Mouse (Mus musculus): ENCODE measurements around the gene H2-DMb1. TPM values are rescaled to one million over a fixed set of nuclear protein-coding genes. Genes with fewer than 3 reads are reported as not detected.

Gene H2-DMb1
- polyA plus RNA-seq, 2 experiments = 0.79 to 1.2 TPM

GRCm38 (mm10) chr17:34204303-34205010, 51.6 kb downstream of the H2-DMb1 start:
- H3K27ac ChIP-seq = no peak overlapping the region

GRCm38 (mm10) chr17:34205021-34205745, 52.3 kb downstream of the H2-DMb1 start:
- Histone ChIP-seq H3K4me3 (ENCODE audit: insufficient read depth in 1 of 2, low read depth in 2 of 2, low read length in 2 of 2) (peak overlapping the region; percentile 81 to 83), H3K4me2 (ENCODE audit: low read depth) (peak overlapping the region; percentile 72), H3K9ac (replicated peaks) (peak overlapping the region; percentile 82), H3K27me3 (ENCODE audit: control insufficient read depth, insufficient read depth, low read length) (no peaks in the 10 kb centered on the region), H3K36me3 (replicated peaks; ENCODE audit: control insufficient read depth, insufficient read depth, low read depth) (no peaks in the 10 kb centered on the region), H3K27ac (peak overlapping the region; percentile 13; the same call in 1 of the 2 replicates), H3K4me1 (replicated peaks; ENCODE audit: control insufficient read depth in 2 of 2, insufficient read depth in 2 of 2, low read length in 1 of 2) (peaks cover 7% of the 10 kb centered on the region in 2 experiments; a peak in 3 of 4 replicates), H3K9me3 (ENCODE audit: control insufficient read depth, low read length) (no peaks in the 10 kb centered on the region)
- ATAC-seq (ENCODE audit: insufficient read depth) = peak; percentile 52; the same call in 1 of the 2 replicates
- TF ChIP-seq CTCF (IDR thresholded peaks at IDR 0.05; ENCODE audit: low read depth) = no peak
- TF ChIP-seq EP300 (IDR thresholded peaks at IDR 0.05; ENCODE audit: low read depth) = no peak
- no peak for DNase-seq (ENCODE audit: low read depth in 3 of 3, low spot score in 3 of 3)
- WGBS (ENCODE audit: insufficient replicate concordance) = 14% methylated on average over 18 of the region's 18 CpGs

More at GRCm38 (mm10) chr17:34204303-34205010, 51.6 kb downstream of the H2-DMb1 start:
- ATAC-seq (ENCODE audit: insufficient read depth) = peak; percentile 50; the same call in 1 of the 2 replicates
- Histone ChIP-seq H3K4me1 (replicated peaks; ENCODE audit: control insufficient read depth in 2 of 2, insufficient read depth in 2 of 2, low read length in 1 of 2) (peaks cover 7% of the 10 kb centered on the region in 2 experiments; a peak in 3 of 4 replicates), H3K9me3 (ENCODE audit: control insufficient read depth, low read length) (no peaks in the 10 kb centered on the region), H3K4me2 (ENCODE audit: low read depth) (peak overlapping the region; percentile 72), H3K9ac (replicated peaks) (peak overlapping the region; percentile 82), H3K27me3 (ENCODE audit: control insufficient read depth, insufficient read depth, low read length) (no peaks in the 10 kb centered on the region), H3K4me3 (ENCODE audit: insufficient read depth in 1 of 2, low read depth in 2 of 2, low read length in 2 of 2) (peak overlapping the region; percentile 81 to 83), H3K36me3 (replicated peaks; ENCODE audit: control insufficient read depth, insufficient read depth, low read depth) (no peaks in the 10 kb centered on the region)
- peak; percentile 94 for TF ChIP-seq CTCF (IDR thresholded peaks at IDR 0.05; ENCODE audit: low read depth)
- no peak for TF ChIP-seq EP300 (IDR thresholded peaks at IDR 0.05; ENCODE audit: low read depth)
- peak; percentile 64 to 67 (median 64) for DNase-seq (ENCODE audit: low read depth in 3 of 3, low spot score in 3 of 3)
- under 1% methylated on average over 44 of the region's 44 CpGs for WGBS (ENCODE audit: insufficient replicate concordance)

GRCm38 (mm10) chr17:34205746-34206176, 52.9 kb downstream of the H2-DMb1 start:
- Histone ChIP-seq H3K4me1 (replicated peaks; ENCODE audit: control insufficient read depth in 2 of 2, insufficient read depth in 2 of 2, low read length in 1 of 2) (peaks cover 7 to 10% of the 10 kb centered on the region in 2 experiments), H3K36me3 (replicated peaks; ENCODE audit: control insufficient read depth, insufficient read depth, low read depth) (no peaks in the 10 kb centered on the region), H3K9me3 (ENCODE audit: control insufficient read depth, low read length) (no peaks in the 10 kb centered on the region), H3K27me3 (ENCODE audit: control insufficient read depth, insufficient read depth, low read length) (no peaks in the 10 kb centered on the region), H3K4me2 (ENCODE audit: low read depth) (peak overlapping the region; percentile 72), H3K27ac (no peak overlapping the region), H3K4me3 (ENCODE audit: insufficient read depth in 1 of 2, low read depth in 2 of 2, low read length in 2 of 2) (peak overlapping the region; percentile 81 to 83), H3K9ac (replicated peaks) (peak overlapping the region; percentile 82)
- TF ChIP-seq EP300 (IDR thresholded peaks at IDR 0.05; ENCODE audit: low read depth) (no peak), CTCF (IDR thresholded peaks at IDR 0.05; ENCODE audit: low read depth) (peak; percentile 75)
- DNase-seq (ENCODE audit: low read depth in 3 of 3, low spot score in 3 of 3) (peak in 2 of 3 experiments; percentile 43 to 49), ATAC-seq (ENCODE audit: insufficient read depth) (peak; percentile 54; the same call in 1 of the 2 replicates)
- 15% methylated on average over 9 of the region's 9 CpGs for WGBS (ENCODE audit: insufficient replicate concordance)

- Histone ChIP-seq H3K27me3 (ENCODE audit: control insufficient read depth, insufficient read depth, low read length) (no peaks in the 10 kb centered on the region), H3K36me3 (replicated peaks; ENCODE audit: control insufficient read depth, insufficient read depth, low read depth) (no peaks in the 10 kb centered on the region), H3K27ac (no peak overlapping the region), H3K4me3 (ENCODE audit: insufficient read depth in 1 of 2, low read depth in 2 of 2, low read length in 2 of 2) (no peak overlapping the region), H3K4me1 (replicated peaks; ENCODE audit: control insufficient read depth in 2 of 2, insufficient read depth in 2 of 2, low read length in 1 of 2) (peaks cover 7 to 12% of the 10 kb centered on the region in 2 experiments), H3K4me2 (ENCODE audit: low read depth) (no peak overlapping the region), H3K9me3 (ENCODE audit: control insufficient read depth, low read length) (no peaks in the 10 kb centered on the region), H3K9ac (replicated peaks) (no peak overlapping the region)
- TF ChIP-seq CTCF (IDR thresholded peaks at IDR 0.05; ENCODE audit: low read depth) (no peak), EP300 (IDR thresholded peaks at IDR 0.05; ENCODE audit: low read depth) (no peak)
- no peak for DNase-seq (ENCODE audit: low read depth in 3 of 3, low spot score in 3 of 3)
- 72% methylated on average over 5 of the region's 5 CpGs for WGBS (ENCODE audit: insufficient replicate concordance)
- ATAC-seq (ENCODE audit: insufficient read depth) = no peak
These were observed 53.9 kb downstream of the H2-DMb1 start for GRCm38 (mm10) chr17:34206731-34207130.

GRCm38 (mm10) chr17:34207456-34207855, 54.6 kb downstream of the H2-DMb1 start:
- ATAC-seq (ENCODE audit: insufficient read depth) (no peak), DNase-seq (ENCODE audit: low read depth in 3 of 3, low spot score in 3 of 3) (no peak)
- Histone ChIP-seq H3K36me3 (replicated peaks; ENCODE audit: control insufficient read depth, insufficient read depth, low read depth) (no peaks in the 10 kb centered on the region), H3K9ac (replicated peaks) (no peak overlapping the region), H3K4me3 (ENCODE audit: insufficient read depth in 1 of 2, low read depth in 2 of 2, low read length in 2 of 2) (no peak overlapping the region), H3K4me1 (replicated peaks; ENCODE audit: control insufficient read depth in 2 of 2, insufficient read depth in 2 of 2, low read length in 1 of 2) (peaks cover 7 to 12% of the 10 kb centered on the region in 2 experiments), H3K4me2 (ENCODE audit: low read depth) (no peak overlapping the region), H3K9me3 (ENCODE audit: control insufficient read depth, low read length) (no peaks in the 10 kb centered on the region), H3K27ac (no peak overlapping the region), H3K27me3 (ENCODE audit: control insufficient read depth, insufficient read depth, low read length) (no peaks in the 10 kb centered on the region)
- no peak for TF ChIP-seq EP300 (IDR thresholded peaks at IDR 0.05; ENCODE audit: low read depth)
- TF ChIP-seq CTCF (IDR thresholded peaks at IDR 0.05; ENCODE audit: low read depth) = no peak
- 38% methylated on average over 3 of the region's 3 CpGs for WGBS (ENCODE audit: insufficient replicate concordance)

Measured in liver, embryonic 14.5 days (tissue).